Mouse (Mus musculus) kidney, embryonic 15.5 days (tissue): Measurements from ENCODE around the gene Klhl34. TPM values are rescaled to one million over a fixed set of nuclear protein-coding genes. Genes with fewer than 3 reads are reported as not detected.

ENCODE experiments used
- ATAC-seq: fragments of 200-750 bp; cut with Nextera tagmentation; replicated peaks from 2 replicates; pipeline ENCODE4 v1.8.0; 2017; ENCODE audit warnings: moderate TSS enrichment; ENCODE audit not compliant: low FRiP score
- H3K27ac ChIP-seq: fragments of 300-500 bp; sonication (generic); 2 replicates; pipeline ENCODE4 v1.5.1; 2015; ENCODE audit warnings: mild to moderate bottlenecking, inconsistent platforms
- H3K27me3 ChIP-seq: fragments of 300-500 bp; sonication (generic); 2 replicates; pipeline ENCODE4 v1.6.1; 2015; ENCODE audit warnings: inconsistent platforms
- H3K36me3 ChIP-seq: fragments of 300-500 bp; sonication (generic); 2 replicates; pipeline ENCODE4 v1.6.1; 2015; ENCODE audit warnings: inconsistent platforms
- H3K4me1 ChIP-seq: fragments of 300-500 bp; sonication (generic); 2 replicates; pipeline ENCODE4 v1.6.1; 2015; ENCODE audit warnings: inconsistent platforms
- H3K4me2 ChIP-seq: fragments of 300-500 bp; sonication (generic); 2 replicates; pipeline ENCODE4 v1.6.1; 2015; ENCODE audit warnings: moderate library complexity, mild to moderate bottlenecking, inconsistent platforms
- H3K4me3 ChIP-seq: fragments of 300-500 bp; sonication (generic); replicated peaks from 2 replicates; pipeline ENCODE4 v1.5.1; 2015; ENCODE audit warnings: mild to moderate bottlenecking, inconsistent platforms
- H3K9ac ChIP-seq: fragments of 300-500 bp; sonication (generic); 2 replicates; pipeline ENCODE4 v1.6.1; 2015; ENCODE audit warnings: mild to moderate bottlenecking, inconsistent platforms
- H3K9me3 ChIP-seq: fragments of 300-500 bp; sonication (generic); replicated peaks from 2 replicates; pipeline ENCODE4 v1.6.1; 2016; ENCODE audit warnings: inconsistent platforms
- WGBS: fragments of 180-500 bp; shearing (Covaris S2); methylation state at CpG from one replicate; pipeline ENCODE4 v1.1.7; 2015; ENCODE audit warnings: mixed read lengths; 5-methylcytosine and 5-hydroxymethylcytosine counted together
- polyA plus RNA-seq: library from polyadenylated mRNA; unstranded; fragments of >200 nt; fragmentation: Nextera tagmentation; extraction: Ambion mirVana; gene quantifications from 2 replicates; pipeline ENCODE4 v1.2.1, GENCODE M21; 2015

The Klhl34 gene
- polyA plus RNA-seq, result 0.39 and 0.64 TPM in 2 replicates

GRCm38 (mm10) chrX:157818207-157818920, at the start of gene Klhl34:
Klhl34 (plus strand) TSS chrX:157818435.
- 0 out of 2 replicates have a peak, but pooled peaks cover 3% of the 10 kb centered on the region for H3K4me1 ChIP-seq
- no peaks in the 10 kb centered on the region for H3K9me3 ChIP-seq
- peak within 1 kb of the TSS; percentile 62 for H3K4me2 ChIP-seq
- H3K4me3 ChIP-seq, result peak within 1 kb of the TSS; percentile 27
- no peak within 1 kb of the TSS for H3K27ac ChIP-seq
- 38% methylated on average over 28 of the region's 28 CpGs for WGBS
- peak; percentile 62 for ATAC-seq
- H3K27me3 ChIP-seq, result peaks cover 26% of the 10 kb centered on the region
- H3K9ac ChIP-seq, result no peak within 1 kb of the TSS
- H3K36me3 ChIP-seq, result no peaks in the 10 kb centered on the region

GRCm38 (mm10) chrX:157801669-157802068, 16.6 kb upstream of the Klhl34 start:
- no peak for ATAC-seq
- Histone ChIP-seq H3K36me3 (no peaks in the 10 kb centered on the region), H3K4me1 (no peaks in the 10 kb centered on the region), H3K9ac (no peak overlapping the region), H3K4me2 (no peak overlapping the region), H3K27ac (no peak overlapping the region), H3K9me3 (no peaks in the 10 kb centered on the region), H3K4me3 (no peak overlapping the region), H3K27me3 (no peaks in the 10 kb centered on the region)
- WGBS, result 98% methylated on average over 2 of the region's 2 CpGs

DNA sequence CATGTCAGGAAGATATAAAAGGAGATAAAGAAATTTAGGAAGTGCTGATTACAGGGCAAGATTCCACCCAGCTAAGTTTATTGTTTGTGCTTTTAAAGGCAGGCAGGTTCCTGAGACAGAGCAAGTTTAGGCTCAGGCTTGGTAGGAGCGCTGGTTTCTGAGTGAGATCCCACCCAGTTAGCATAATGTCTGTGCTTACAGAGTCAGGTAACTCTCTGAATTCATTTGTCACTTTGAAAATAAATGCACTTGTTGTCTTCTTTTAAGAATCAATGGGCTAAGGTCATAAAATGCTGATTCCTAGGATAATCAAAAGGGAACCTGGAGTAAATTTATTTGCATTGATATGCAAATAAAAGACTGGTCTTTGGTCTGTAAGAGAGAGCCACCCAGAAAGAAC, 8.5 kb upstream of the Klhl34 start:
- Histone ChIP-seq H3K27me3 (no peaks in the 10 kb centered on the region), H3K4me1 (no peaks in the 10 kb centered on the region), H3K9ac (no peak overlapping the region), H3K27ac (no peak overlapping the region), H3K36me3 (no peaks in the 10 kb centered on the region), H3K9me3 (no peaks in the 10 kb centered on the region), H3K4me2 (no peak overlapping the region), H3K4me3 (no peak overlapping the region)
- WGBS, result 49% methylated on average over 1 of the region's 1 CpGs
- ATAC-seq, result no peak

GRCm38 (mm10) chrX:157817571-157818206, 546 bp upstream of the Klhl34 start:
- ATAC-seq, result peak; percentile 86
- H3K4me2 ChIP-seq, result peak overlapping the region; percentile 62
- 17% methylated on average over 31 of the region's 31 CpGs for WGBS
- no peak overlapping the region for H3K27ac ChIP-seq
- H3K27me3 ChIP-seq, result peaks cover 26% of the 10 kb centered on the region
- 0 out of 2 replicates have a peak, but pooled peaks cover 3% of the 10 kb centered on the region for H3K4me1 ChIP-seq
- no peaks in the 10 kb centered on the region for H3K36me3 ChIP-seq
- peak overlapping the region; percentile 27 for H3K4me3 ChIP-seq
- H3K9ac ChIP-seq, result no peak overlapping the region
- H3K9me3 ChIP-seq, result no peaks in the 10 kb centered on the region

- 85% methylated on average over 13 of the region's 13 CpGs for WGBS
- Histone ChIP-seq H3K4me1 (0 out of 2 replicates have a peak, but pooled peaks cover 3% of the 10 kb centered on the region), H3K27me3 (peaks cover 26% of the 10 kb centered on the region), H3K9ac (no peak overlapping the region), H3K4me3 (no peak overlapping the region), H3K4me2 (no peak overlapping the region), H3K9me3 (no peaks in the 10 kb centered on the region), H3K36me3 (no peaks in the 10 kb centered on the region), H3K27ac (no peak overlapping the region)
- ATAC-seq, result no peak
Measured at GRCm38 (mm10) chrX:157818921-157819260, 656 bp downstream of the Klhl34 start.

DNA sequence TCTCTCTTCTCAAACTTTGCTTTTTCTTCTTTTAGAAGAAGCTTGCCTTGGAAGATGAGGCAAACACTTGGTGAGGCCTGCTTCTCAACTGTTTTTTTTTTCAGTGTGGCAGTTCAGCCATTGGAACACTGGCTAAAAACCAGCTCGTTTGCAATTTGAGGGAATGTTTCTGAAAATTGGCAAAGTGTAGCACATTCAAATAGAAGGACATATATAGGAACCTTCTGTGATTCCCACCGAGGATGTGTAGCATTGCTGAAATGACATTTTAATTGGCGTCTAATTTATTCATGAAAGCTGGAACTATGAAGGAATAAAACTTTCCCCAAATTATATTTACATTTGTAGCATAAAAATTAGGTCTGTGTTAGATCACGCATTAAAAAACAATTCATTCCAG, 11.7 kb downstream of the Klhl34 start:
- Histone ChIP-seq H3K4me3 (no peak overlapping the region), H3K9me3 (no peaks in the 10 kb centered on the region), H3K4me2 (no peak overlapping the region), H3K9ac (no peak overlapping the region), H3K4me1 (no peaks in the 10 kb centered on the region), H3K36me3 (no peaks in the 10 kb centered on the region), H3K27ac (no peak overlapping the region), H3K27me3 (peaks cover 9% of the 10 kb centered on the region; the same call in 1 of the 2 replicates)
- 69% methylated on average over 4 of the region's 4 CpGs for WGBS
- ATAC-seq, result no peak

Other genes starting within 250 kb of the Klhl34 start
- gene Yy2, start 249.4 kb upstream of the Klhl34 start, polyA plus RNA-seq, result 2.6 and 5.2 TPM in 2 replicates
- 27.3 and 29.6 TPM in 2 replicates for gene Mbtps2, start 219.7 kb upstream of the Klhl34 start, polyA plus RNA-seq
- 6.0 and 12.0 TPM in 2 replicates for gene Smpx, start 119.5 kb upstream of the Klhl34 start, polyA plus RNA-seq
- gene Cnksr2, start 224.9 kb downstream of the Klhl34 start, polyA plus RNA-seq, result 1.3 and 1.7 TPM in 2 replicates